Mouse (Mus musculus) spleen, adult 2 months (tissue): ENCODE results near the gene Plekha3.

Experiments
- CTCF ChIP-seq: fragments of 200-500 bp; IDR thresholded peaks from 2 replicates; pipeline ENCODE4 v1.5.1; 2011; ENCODE audit warnings: mild to moderate bottlenecking, inconsistent platforms; ENCODE audit not compliant: insufficient read depth, insufficient read length, insufficient replicate concordance; ENCODE audit errors: extremely low read depth
- POLR2A ChIP-seq: fragments of 200-500 bp; IDR thresholded peaks from 2 replicates; pipeline ENCODE4 v1.6.1; 2011; ENCODE audit warnings: low read depth, low read length, inconsistent platforms

- no peak for TF ChIP-seq CTCF
- peak; percentile 58 for TF ChIP-seq POLR2A
These were observed 2.1 kb upstream of the Plekha3 start, which contains the start of gene Fkbp7 for GRCm38 (mm10) chr2:76672966-76673392.
